Mouse (Mus musculus): Measurements from ENCODE around the gene Slco6d1. TPM values are rescaled to one million over a fixed set of nuclear protein-coding genes. Genes with fewer than 3 reads are reported as not detected.
"Not testable (repeated sequence)": the region's sequence is repeated elsewhere in the genome, so short reads cannot be mapped to it uniquely, and the experiment has no call there.

Gene Slco6d1
- not detected in 2 replicates for polyA plus RNA-seq (2012; ENCODE audit: insufficient read depth, low replicate concordance)

GRCm38 (mm10) chr1:98420824-98421223, at the start of gene Slco6d1:
TSS of gene Slco6d1 (plus strand) at chr1:98421124.
- H3K36me3 ChIP-seq (replicated peaks; ENCODE audit: low read length): no peaks in the 10 kb centered on the region

GRCm38 (mm10) chr1:98392001-98392400, 28.9 kb upstream of the Slco6d1 start:
- Histone ChIP-seq H3K27me3 (replicated peaks) (no peaks in the 10 kb centered on the region), H3K36me3 (replicated peaks; ENCODE audit: low read length) (no peaks in the 10 kb centered on the region), H3K4me1 (no peaks in the 10 kb centered on the region), H3K9me3 (no peaks in the 10 kb centered on the region), H3K4me3 (replicated peaks) (no peak overlapping the region)
- TF ChIP-seq GATA1 (IDR thresholded peaks at IDR 0.05; ENCODE audit: borderline replicate concordance, low read length) (no peak), FLI1 (IDR thresholded peaks at IDR 0.05; ENCODE audit: low read length) (no peak)

More at GRCm38 (mm10) chr1:98420824-98421223, at the start of gene Slco6d1:
- Histone ChIP-seq H3K9me3 (0 out of 2 replicates have a peak, but pooled peaks cover 5% of the 10 kb centered on the region), H3K4me3 (replicated peaks) (no peak within 1 kb of the TSS), H3K27me3 (replicated peaks) (no peaks in the 10 kb centered on the region), H3K4me1 (no peaks in the 10 kb centered on the region)
- TF ChIP-seq FLI1 (IDR thresholded peaks at IDR 0.05; ENCODE audit: low read length) (no peak), GATA1 (IDR thresholded peaks at IDR 0.05; ENCODE audit: borderline replicate concordance, low read length) (no peak)

DNA sequence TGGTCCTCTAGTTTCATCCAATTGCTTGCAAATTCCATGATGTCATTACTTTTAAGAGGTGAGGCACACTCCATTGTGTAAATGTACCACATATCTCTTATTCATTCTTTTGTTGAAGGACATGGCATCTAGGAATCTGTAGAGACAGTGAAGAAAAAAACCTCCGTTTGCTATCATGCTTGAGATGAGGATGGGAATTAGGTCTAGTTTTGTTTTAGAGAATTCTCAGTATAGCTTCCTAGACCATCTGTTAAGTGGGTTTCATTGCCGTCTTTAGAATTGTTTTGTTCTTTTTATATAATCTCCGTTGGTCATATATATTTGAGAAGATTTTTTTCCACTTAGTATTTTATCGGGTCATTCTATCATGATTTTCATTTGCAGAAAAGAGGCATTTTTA, 27.0 kb downstream of the Slco6d1 start:
- Histone ChIP-seq H3K4me1 (no peaks in the 10 kb centered on the region), H3K36me3 (replicated peaks; ENCODE audit: low read length) (no peaks in the 10 kb centered on the region), H3K9me3 (peaks cover 6% of the 10 kb centered on the region; the same call in 1 of the 2 replicates), H3K27me3 (replicated peaks) (no peaks in the 10 kb centered on the region), H3K4me3 (replicated peaks) (no peak overlapping the region)
- TF ChIP-seq GATA1 (IDR thresholded peaks at IDR 0.05; ENCODE audit: borderline replicate concordance, low read length) (no peak), FLI1 (IDR thresholded peaks at IDR 0.05; ENCODE audit: low read length) (no peak)

DNA sequence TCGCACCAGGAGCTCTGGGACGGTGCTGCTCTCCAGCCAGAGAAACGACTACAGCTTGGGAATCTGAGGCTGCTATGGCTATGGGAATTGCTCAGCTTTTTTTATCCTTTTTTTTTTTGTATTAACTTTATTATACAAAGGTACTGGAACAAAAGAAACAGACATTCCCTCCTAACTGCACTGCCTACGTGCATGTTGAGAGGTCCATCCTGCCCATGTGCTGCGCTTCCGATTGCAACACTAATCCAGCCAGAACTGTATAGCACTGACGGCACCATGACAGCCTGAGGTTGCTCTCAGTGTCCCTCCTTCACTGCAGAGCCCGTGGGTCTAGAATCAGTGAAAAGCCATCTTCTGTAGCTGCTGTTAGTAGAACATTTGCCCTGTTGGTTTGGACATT, 38.3 kb downstream of the Slco6d1 start:
- H3K9me3 ChIP-seq; H3K36me3 ChIP-seq (replicated peaks; ENCODE audit: low read length): not testable (repeated sequence)

GRCm38 (mm10) chr1:98476381-98476780, 55.5 kb downstream of the Slco6d1 start:
- not testable (repeated sequence) for H3K9me3 ChIP-seq; H3K4me1 ChIP-seq; H3K36me3 ChIP-seq (replicated peaks; ENCODE audit: low read length); H3K27me3 ChIP-seq (replicated peaks); H3K4me3 ChIP-seq (replicated peaks)

More for the DNA sequence above, 38.3 kb downstream of the Slco6d1 start:
- H3K4me1 ChIP-seq; H3K27me3 ChIP-seq (replicated peaks); H3K4me3 ChIP-seq (replicated peaks): not testable (repeated sequence)

DNA sequence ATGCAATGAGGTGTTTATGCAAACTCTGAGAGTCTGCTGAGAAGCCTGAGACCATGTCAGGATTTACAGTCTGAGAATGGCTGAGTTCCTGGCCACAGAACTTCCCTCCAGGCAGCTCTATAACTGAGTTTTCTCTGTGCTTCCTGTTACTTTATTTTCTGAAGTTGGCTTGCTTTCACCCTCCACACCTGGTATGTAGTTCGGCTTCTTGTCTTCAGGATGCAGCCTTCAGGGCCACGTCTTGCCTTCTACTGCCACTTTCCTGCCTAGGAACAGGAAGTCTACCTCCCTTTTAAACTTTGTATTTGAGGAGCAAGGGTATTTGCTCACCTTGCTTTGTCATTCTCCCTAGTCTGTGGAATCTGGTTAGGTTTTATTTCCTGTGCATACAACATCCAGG, 58.3 kb downstream of the Slco6d1 start:
- Histone ChIP-seq H3K27me3 (replicated peaks) (no peaks in the 10 kb centered on the region), H3K9me3 (no peaks in the 10 kb centered on the region), H3K4me3 (replicated peaks) (no peak overlapping the region), H3K36me3 (replicated peaks; ENCODE audit: low read length) (no peaks in the 10 kb centered on the region), H3K4me1 (no peaks in the 10 kb centered on the region)
- TF ChIP-seq FLI1 (IDR thresholded peaks at IDR 0.05; ENCODE audit: low read length) (no peak), GATA1 (IDR thresholded peaks at IDR 0.05; ENCODE audit: borderline replicate concordance, low read length) (no peak)

- H3K4me3 ChIP-seq (replicated peaks): no peak overlapping the region
- H3K4me1 ChIP-seq: no peaks in the 10 kb centered on the region
- no peaks in the 10 kb centered on the region for H3K9me3 ChIP-seq
- H3K36me3 ChIP-seq (replicated peaks; ENCODE audit: low read length): no peaks in the 10 kb centered on the region
- H3K27me3 ChIP-seq (replicated peaks): no peaks in the 10 kb centered on the region
- no peak for TF ChIP-seq GATA1 (IDR thresholded peaks at IDR 0.05; ENCODE audit: borderline replicate concordance, low read length)
- no peak for TF ChIP-seq FLI1 (IDR thresholded peaks at IDR 0.05; ENCODE audit: low read length)
Observed at GRCm38 (mm10) chr1:98505982-98506381, 85.1 kb downstream of the Slco6d1 start.

DNA sequence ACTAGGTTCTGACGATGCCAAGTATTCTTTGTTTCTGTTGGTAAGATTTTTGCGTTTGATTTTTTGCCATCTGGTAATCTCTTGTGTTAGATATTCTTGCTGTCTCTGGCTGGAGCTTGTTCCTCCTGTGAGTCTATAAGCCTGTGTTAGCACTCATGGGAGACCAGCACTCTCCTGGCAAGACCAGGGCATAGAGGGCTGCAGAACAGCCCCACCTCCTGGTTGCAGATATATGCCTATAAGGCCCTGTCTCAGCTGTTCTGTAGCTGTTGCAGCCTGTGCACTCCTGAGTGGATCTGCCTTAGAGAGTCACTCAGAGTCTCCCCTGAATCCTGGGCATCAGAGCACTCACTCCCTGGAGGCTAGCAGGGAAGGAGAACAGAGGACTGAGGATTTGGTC, 102.1 kb downstream of the Slco6d1 start:
- H3K27me3 ChIP-seq (replicated peaks): no peaks in the 10 kb centered on the region
- TF ChIP-seq GATA1 (IDR thresholded peaks at IDR 0.05; ENCODE audit: borderline replicate concordance, low read length): no peak
- TF ChIP-seq FLI1 (IDR thresholded peaks at IDR 0.05; ENCODE audit: low read length): no peak
- H3K9me3 ChIP-seq: peaks cover 6% of the 10 kb centered on the region
- H3K4me3 ChIP-seq (replicated peaks): no peak overlapping the region
- no peaks in the 10 kb centered on the region for H3K36me3 ChIP-seq (replicated peaks; ENCODE audit: low read length)
- H3K4me1 ChIP-seq: no peaks in the 10 kb centered on the region

DNA sequence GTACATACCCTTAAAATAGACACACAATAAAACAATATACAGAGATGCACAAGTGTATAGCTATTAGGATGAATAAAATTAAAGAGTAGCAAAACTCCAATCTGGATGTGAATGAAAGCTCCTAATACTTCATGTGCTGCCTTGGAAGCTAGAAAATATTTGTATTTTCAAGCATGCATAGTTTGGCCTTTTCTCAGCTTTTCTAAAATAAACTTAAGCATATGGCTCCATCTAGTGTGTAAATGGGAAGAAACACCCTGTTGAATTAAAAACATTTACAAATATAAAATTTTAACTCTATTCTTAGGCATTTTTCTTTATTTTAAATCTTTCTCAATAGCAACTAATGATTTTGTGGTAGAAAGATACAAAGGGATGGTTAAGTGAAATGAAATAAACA, 102.6 kb downstream of the Slco6d1 start:
- Histone ChIP-seq H3K4me3 (replicated peaks) (no peak overlapping the region), H3K36me3 (replicated peaks; ENCODE audit: low read length) (no peaks in the 10 kb centered on the region), H3K27me3 (replicated peaks) (no peaks in the 10 kb centered on the region), H3K9me3 (peaks cover 1% of the 10 kb centered on the region), H3K4me1 (no peaks in the 10 kb centered on the region)
- TF ChIP-seq GATA1 (IDR thresholded peaks at IDR 0.05; ENCODE audit: borderline replicate concordance, low read length) (no peak), FLI1 (IDR thresholded peaks at IDR 0.05; ENCODE audit: low read length) (no peak)

DNA sequence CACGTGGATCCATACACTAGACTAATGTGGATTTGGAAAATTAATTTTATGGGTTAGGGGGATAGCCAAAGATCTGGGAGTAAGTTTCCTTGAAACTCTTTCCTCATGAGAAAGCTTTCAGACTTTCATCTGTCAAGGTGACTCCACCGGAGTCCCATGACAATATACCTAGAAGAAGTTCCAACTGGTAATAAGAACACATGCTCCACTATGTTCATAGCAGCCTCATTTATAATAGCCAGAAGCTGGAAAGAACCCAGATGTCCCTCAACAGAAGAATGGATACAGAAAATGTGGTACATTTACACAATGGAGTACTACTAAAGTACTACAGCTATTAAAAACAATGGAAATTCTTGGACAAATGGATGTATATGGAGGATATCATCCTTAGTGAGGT, 107.4 kb downstream of the Slco6d1 start:
- H3K4me3 ChIP-seq (replicated peaks); H3K9me3 ChIP-seq; H3K27me3 ChIP-seq (replicated peaks); H3K4me1 ChIP-seq; H3K36me3 ChIP-seq (replicated peaks; ENCODE audit: low read length): not testable (repeated sequence)

DNA sequence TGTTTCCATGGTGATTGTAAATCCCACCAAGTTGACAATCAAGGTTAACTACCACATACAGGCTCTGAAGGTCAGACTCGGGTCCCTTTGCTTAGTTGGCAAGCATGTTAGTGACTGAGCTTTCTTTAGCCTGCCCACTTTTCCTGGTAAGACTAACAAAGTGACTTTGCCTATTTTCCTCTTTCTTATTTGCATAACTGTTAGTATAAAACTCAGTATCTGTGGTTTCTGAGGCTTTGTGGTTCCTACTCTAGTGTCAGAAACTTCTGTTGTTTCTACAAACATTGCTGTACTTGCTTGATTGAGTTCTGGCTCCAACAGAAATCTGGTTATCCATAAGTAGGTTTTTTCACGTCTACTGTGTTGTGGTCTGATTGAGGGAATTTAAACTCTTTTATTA, 124.4 kb downstream of the Slco6d1 start:
- TF ChIP-seq GATA1 (IDR thresholded peaks at IDR 0.05; ENCODE audit: borderline replicate concordance, low read length) (no peak), FLI1 (IDR thresholded peaks at IDR 0.05; ENCODE audit: low read length) (no peak)
- no peaks in the 10 kb centered on the region for H3K36me3 ChIP-seq (replicated peaks; ENCODE audit: low read length)
- H3K4me1 ChIP-seq: no peaks in the 10 kb centered on the region
- peaks cover 6% of the 10 kb centered on the region for H3K9me3 ChIP-seq
- no peaks in the 10 kb centered on the region for H3K27me3 ChIP-seq (replicated peaks)
- H3K4me3 ChIP-seq (replicated peaks): no peak overlapping the region
